Mouse (Mus musculus) 3134 (cell line): ENCODE data around the gene Dctn3.
"Not testable (repeated sequence)": the region's sequence is repeated elsewhere in the genome, so short reads cannot be mapped to it uniquely, and the experiment has no call there.

Source experiments
- DNase-seq: peaks from one replicate; pipeline ENCODE4 v3.0.0-alpha.2; 2011; ENCODE audit warnings: low spot score; ENCODE audit not compliant: insufficient read length; ENCODE audit errors: extremely low read depth

Dctn3 gene

DNA sequence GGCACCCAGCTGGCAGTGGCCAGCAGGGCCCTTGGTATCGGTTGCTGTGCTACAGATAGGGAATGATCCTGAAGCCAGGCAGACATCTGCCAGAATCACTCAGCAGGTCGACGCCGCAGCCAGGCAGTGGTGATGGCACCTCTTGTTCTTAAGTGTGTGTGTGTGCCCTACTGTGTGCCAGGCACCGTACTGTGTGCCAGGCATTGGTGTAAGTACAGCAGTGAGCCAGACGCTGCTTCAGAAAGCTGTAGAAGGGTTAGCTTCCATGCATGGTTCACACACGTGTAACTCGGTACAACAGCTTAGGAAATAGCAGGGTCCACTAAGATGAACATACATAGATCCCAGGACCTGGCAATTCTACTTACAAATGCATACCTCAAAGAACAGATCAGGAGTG lies 22.7 kb downstream of the Dctn3 start:
- DNase-seq: not testable (repeated sequence)

DNA sequence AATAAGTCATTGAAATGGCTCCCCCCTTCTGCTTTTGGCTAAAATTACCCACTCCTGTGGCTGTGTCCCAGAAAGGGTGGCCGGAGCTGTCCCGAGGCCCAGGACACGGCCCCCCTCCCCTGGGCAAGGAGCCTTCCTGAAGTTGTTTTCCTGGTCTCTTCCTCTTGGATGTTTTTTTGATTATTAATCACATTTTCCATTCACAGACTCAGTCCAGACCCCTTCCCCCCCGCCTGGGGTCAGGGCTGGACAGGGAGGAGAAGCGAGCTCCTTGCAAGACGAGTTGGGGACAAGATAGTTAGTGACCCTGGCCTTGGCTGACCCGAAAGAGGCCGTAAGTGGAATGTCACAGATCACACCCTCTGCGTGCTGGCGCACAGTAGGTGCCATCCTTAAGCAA lies 23.2 kb downstream of the Dctn3 start, which contains the start of gene Il11ra1:
TSS of gene Il11ra1 (plus strand) at position 207 of the 400 bp plus-strand sequence.
- DNase-seq: not testable (repeated sequence)

GRCm38 (mm10) chr4:41698421-41699016 lies 24.5 kb downstream of the Dctn3 start:
- DNase-seq: not testable (repeated sequence)

DNA sequence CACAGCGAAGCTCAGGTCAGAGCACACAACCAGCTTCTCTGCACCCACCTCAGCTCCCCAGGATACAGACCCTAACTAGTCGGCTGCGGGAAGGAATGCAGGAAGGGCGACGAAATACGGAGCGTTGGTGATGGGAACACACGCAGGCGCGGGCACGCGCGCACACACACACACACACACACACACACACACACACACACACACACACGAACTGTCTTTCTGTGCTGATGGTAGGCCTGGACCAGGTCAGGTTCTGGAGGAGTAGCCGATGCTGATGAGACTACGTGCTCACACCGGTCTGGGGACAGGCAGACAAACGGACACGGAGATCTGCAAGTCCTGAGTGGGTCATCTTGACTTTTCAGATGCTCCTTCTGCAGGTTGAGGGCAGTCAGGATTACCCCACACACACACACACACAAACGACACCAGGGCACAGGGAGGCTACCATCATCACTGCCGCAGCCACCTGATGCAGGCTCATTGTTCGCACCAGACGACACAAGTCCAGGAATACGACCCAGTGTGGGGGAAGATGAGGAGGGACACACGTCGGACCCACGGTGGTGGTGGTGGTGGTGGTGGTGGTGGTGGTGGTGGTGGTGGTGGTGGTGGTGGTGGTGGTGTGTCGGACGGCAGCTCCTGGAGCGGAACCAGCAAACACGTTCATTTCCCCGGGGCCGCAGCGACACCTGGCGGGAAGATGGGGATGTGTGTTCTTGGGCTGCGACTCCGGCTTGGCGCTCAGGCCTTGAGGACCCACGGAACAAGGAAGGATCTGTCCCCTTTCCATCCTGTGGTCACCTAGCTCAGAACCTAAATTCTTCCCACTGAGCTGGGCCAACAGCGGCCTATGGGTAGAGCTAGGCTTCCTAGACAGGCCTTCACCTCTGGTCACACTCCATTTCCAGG lies 25.8 kb downstream of the Dctn3 start, which contains the start of gene Cntfr:
TSS of gene Cntfr (minus strand) at position 160 of the 912 bp plus-strand sequence.
- DNase-seq: not testable (repeated sequence)

DNA sequence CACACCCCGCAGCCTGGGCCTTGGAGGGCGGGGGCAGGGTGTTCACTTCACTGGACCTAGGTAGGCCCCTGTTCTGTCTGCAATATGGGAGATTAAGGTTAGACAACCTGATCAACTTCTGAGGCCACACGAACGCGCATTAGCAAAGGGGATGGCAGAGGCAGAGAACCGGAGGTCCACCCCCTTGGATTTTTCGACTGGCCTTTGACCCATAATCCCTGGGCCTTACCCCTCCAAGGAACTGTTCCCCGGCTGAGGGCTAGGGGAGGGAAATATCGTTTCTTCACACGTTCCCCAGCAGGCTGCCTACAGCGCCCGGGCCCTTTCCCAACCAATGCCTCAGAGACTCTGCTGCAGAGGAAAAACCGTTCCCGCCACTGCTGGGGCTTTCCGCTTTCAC lies 26.5 kb downstream of the Dctn3 start:
- DNase-seq: not testable (repeated sequence)

DNA sequence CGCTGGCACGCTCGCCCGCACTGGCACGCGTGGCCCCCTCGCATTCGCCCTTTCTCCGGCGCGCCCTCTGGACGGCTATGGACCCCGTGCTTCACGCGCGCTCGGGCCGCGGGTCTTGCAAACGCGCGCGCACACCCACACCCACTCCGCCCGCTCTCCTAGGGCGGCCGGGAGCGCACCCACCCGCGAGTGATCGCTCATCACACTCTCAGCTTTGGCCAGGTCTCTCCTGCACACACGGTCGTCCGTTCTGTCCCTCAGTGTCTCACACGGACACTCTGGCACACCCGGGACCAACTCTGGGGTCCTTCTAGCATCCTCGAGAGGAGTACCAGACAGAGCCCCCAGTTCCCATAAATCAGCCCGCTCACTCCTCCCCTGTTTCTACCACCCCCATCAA lies 27.2 kb downstream of the Dctn3 start:
- DNase-seq: not testable (repeated sequence)

GRCm38 (mm10) chr4:41693511-41693910 lies 29.5 kb downstream of the Dctn3 start:
- DNase-seq: not testable (repeated sequence)

DNA sequence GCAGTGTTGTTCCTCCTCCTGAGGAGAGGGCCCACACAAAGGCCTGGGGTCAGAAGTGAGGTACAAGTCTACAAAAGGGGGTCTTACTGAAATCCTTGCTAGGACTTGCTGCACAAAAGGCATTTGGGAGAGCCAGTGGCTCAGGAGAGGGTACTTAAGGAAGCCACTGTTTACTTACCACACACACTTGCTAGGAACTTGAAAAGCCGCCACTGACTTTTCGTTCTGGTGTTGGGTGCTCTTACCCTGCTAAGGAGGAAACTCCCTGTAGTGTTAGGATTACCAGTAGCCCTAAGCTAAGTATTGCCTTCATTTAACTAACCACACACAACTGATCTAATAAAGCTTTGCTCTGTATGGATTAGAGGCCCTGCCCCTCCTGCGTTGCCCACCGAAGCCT lies 33.0 kb downstream of the Dctn3 start:
- not testable (repeated sequence) for DNase-seq

DNA sequence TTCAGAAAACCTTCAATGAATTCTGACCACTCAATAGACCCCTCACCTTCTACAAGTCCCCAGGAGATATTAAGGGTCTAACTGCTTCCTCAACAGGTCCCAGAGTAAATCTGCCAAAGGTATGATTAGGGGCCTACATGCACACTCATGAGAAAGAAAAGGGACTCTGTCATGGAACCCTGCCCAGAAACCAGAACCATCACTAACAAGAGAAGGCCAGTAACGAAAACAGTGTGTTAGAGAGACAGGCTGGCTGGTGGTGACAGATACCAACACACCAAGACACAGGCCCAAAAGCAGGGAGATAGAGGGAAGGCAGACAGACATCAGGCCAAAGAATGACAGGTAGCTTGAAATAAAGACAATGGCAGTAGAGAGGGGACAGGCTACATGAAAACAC lies 34.4 kb downstream of the Dctn3 start:
- DNase-seq: not testable (repeated sequence)

- DNase-seq: not testable (repeated sequence)
Measured at GRCm38 (mm10) chr4:41685882-41686492, 37.0 kb downstream of the Dctn3 start.

- DNase-seq: not testable (repeated sequence)
Measured at GRCm38 (mm10) chr4:41684931-41685453, 38.0 kb downstream of the Dctn3 start.

DNA sequence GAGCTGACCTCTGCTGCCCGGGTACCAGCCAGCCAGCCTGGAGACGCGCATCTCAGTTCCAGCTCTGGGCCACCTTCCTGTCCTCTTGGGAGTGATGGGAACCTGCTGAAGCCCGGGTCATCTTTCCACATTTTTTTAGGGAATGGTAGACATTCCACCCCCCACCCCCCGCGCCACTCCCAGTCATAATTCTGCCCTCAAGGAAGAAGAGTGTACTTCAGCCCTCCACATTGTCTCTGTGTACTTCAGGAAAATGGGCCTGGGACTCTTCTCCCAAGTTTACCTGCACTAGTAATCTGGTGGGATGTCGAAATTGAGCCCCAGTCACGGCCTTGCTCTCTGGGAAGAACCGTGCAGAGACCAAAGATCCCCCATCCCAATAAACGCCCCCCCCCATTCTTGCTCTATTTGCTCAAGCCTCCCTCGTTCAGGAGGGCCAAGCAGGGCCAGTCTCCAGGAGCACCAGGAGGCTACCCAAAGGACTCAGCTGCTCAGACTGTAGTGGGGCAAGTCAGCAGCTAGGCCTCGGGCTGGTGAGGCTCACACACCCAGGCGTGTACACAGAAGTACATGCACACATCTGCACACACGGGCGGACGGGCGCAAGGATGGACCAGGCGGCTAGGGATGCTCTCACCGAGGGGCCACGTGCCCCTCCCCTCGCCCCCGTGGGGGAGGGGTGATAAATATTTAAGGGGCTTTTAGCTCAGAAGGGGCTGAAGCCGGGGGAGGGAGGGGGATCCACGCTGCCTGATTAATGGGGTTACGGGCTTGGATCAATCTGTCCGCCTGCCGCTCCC lies 38.6 kb downstream of the Dctn3 start:
- not testable (repeated sequence) for DNase-seq

DNA sequence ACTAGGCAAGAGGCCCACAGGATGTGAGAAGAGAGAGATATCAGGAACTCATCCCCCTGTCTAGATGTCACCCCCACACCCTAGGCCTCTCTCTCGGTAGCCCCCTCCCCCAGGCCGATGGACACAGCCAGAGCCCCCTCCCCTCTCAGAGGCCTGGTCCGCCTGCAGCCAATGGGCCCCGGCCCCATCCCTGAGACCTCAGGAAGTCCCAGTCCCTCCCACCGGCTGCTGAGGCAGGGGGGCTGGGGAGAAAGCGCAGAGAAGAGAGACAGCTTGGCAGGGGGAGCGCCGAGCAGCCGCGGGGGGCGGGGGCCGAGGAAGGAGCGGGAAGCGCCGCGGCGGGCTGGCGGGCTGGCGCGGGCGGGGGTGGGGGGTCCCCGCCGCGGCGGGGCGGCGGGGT lies 39.7 kb downstream of the Dctn3 start:
- DNase-seq: not testable (repeated sequence)

DNA sequence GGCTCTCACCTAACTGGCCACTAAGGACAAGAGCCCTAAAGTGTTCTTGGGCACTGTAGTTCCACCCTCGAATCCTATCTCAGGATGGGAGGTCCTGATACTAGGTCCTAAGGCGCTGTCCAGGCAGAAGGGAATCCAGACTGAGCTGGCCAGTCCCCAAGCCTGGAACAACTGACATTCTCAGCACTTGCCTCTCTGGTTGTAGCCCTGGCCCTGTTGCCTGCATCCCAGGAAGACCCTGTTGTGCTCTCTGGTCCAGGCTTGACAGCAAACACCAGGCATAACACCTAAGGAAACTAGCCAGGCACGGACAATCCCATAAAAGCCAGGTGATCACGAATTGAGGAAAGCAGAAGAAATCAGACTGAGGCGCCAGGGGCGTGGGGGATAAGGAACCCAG lies 40.2 kb downstream of the Dctn3 start:
- no peak for DNase-seq

DNA sequence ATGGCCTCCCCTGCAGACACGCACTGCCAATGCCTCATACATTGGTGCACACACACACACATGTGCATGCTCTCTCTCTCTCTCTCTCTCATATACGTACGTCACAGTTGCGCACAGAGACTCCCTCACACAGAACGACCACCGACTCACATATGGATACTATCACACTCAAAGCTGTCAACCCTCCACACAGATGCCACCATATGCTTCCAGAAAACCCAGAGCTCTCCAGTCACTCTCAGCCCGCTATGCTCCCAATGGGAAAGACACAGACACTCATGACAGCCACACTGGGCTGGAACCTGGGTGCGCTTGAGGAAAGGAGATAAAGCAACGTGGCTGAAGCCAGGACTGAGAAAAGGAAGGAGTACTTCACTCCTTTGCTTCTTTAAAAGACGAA lies 41.0 kb downstream of the Dctn3 start:
- DNase-seq: no peak

DNA sequence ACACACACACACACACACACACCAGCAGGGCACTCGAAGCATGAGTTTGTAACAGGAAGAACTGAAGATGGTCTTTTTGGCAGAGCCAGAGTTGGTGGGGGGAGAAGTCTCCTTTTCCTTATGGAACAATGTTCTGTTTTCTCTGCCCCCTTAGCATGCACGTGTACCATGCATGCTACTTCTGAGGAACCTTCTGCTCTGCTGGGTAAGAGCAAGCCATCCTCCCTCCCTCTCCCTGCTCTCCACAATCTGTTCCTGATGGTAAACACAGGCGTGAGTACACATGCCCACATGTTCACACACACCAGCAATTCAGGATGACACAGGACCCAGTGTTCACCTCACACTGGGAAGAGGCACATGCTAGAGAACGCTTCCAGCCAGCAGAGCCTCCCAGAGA lies 41.8 kb downstream of the Dctn3 start:
- DNase-seq: no peak

GRCm38 (mm10) chr4:41679291-41679690 lies 43.7 kb downstream of the Dctn3 start:
- DNase-seq: no peak

DNA sequence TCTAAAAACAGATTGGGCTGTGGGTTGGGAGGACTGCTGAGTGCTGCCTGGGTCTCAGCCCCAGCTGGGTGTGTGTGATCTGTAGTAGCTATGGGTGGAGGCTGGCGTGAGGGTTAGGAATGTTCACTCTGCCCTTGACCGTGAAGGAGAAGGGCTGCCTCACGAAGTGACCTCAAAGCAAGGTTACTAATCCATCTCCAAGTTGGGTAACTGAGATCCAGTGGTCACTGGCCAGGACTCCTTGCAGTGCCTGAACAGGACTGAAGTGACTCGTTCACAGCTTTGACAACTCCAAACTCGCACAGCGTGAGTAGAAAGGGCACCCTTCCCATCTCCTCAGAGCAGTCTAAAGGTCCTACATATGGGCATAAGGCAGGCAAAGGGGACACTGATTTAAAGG lies 44.1 kb downstream of the Dctn3 start:
- DNase-seq: no peak

- DNase-seq: no peak
Measured at GRCm38 (mm10) chr4:41677006-41677629, 45.9 kb downstream of the Dctn3 start.
